Mouse (Mus musculus) bone marrow, adult 2 months (tissue): ENCODE measurements around the gene Pih1d1.
"Not testable (repeated sequence)": the region's sequence is repeated elsewhere in the genome, so short reads cannot be mapped to it uniquely, and the experiment has no call there.

Experiments used
- CTCF ChIP-seq: fragments of 200-500 bp; IDR thresholded peaks from 2 replicates; pipeline ENCODE4 v1.5.1; 2011; ENCODE audit warnings: low read length, control low read depth; ENCODE audit not compliant: control insufficient read depth, insufficient read depth
- POLR2A ChIP-seq: fragments of 200-500 bp; IDR thresholded peaks from 2 replicates; pipeline ENCODE4 v1.6.1; 2011; ENCODE audit warnings: low read depth, mild to moderate bottlenecking, control low read depth, low read length, borderline replicate concordance; ENCODE audit not compliant: control insufficient read depth

DNA sequence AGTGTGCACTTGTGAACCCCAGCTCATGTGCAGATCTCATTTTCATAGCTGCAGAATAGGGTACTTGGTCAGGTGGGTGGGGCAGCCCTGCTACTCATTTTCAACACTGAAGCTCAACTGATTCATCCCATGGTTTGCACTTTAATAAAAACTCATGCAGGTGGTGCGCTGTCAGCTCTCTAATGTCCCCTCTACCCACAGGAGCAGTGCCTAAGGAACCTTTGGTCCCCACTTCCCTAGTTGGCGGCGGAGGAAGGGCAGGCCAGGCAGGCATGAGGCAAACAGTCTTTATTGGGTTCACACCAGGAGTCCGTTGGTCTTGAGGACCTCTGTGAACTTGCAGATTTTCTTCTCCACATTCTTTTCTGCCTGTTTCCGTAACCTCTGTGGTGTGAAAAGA lies 28.5 kb upstream of the Pih1d1 start:
- not testable (repeated sequence) for TF ChIP-seq CTCF, POLR2A
